Mouse (Mus musculus) G1E (cell line): ENCODE measurements around the gene Calm1. TPM values are rescaled to one million over a fixed set of nuclear protein-coding genes. Genes with fewer than 3 reads are reported as not detected.
A peak's percentile ranks its signal among the peaks of the same experiment; 100 is the strongest.
"Not testable (repeated sequence)": the region's sequence is repeated elsewhere in the genome, so short reads cannot be mapped to it uniquely, and the experiment has no call there.

Experiments
- ATAC-seq: 2 replicates; pipeline ENCODE4 v1.8.0; 2016; ENCODE audit warnings: mild to moderate bottlenecking; ENCODE audit not compliant: insufficient number of reproducible peaks, poor library complexity, low FRiP score, severe bottlenecking; ENCODE audit errors: extremely low read depth
- DNase-seq: peaks from one replicate; pipeline ENCODE4 v3.0.0; 2012; ENCODE audit warnings: low spot score
- H3K27me3 ChIP-seq: 2 replicates; pipeline ENCODE4 v1.6.1; 2012; ENCODE audit warnings: mild to moderate bottlenecking, low read length, inconsistent platforms; ENCODE audit not compliant: insufficient read depth
- H3K36me3 ChIP-seq: replicated peaks from 2 replicates; pipeline ENCODE3; 2012; ENCODE audit warnings: mild to moderate bottlenecking, inconsistent platforms
- H3K4me1 ChIP-seq: 2 replicates; pipeline ENCODE4 v1.6.1; 2012; ENCODE audit warnings: low read depth, low read length, inconsistent platforms, mixed read lengths; ENCODE audit not compliant: insufficient read depth
- H3K4me3 ChIP-seq: 2 replicates; pipeline ENCODE4 v1.5.1; 2012; ENCODE audit warnings: low read depth, mild to moderate bottlenecking, inconsistent platforms, low read length, moderate library complexity, mixed read lengths
- H3K9me3 ChIP-seq: replicated peaks from 2 replicates; pipeline ENCODE4 v1.6.1; 2012; ENCODE audit warnings: inconsistent platforms
- CTCF ChIP-seq: IDR thresholded peaks from 2 replicates; pipeline ENCODE4 v1.5.1; 2012; ENCODE audit warnings: low read depth, low read length, inconsistent platforms, mixed read lengths
- GATA1 ChIP-seq: IDR thresholded peaks from 2 replicates; pipeline ENCODE4 v1.6.1; 2012; ENCODE audit warnings: borderline replicate concordance, low read length, inconsistent platforms, mixed read lengths
- GATA2 ChIP-seq: IDR thresholded peaks from 2 replicates; pipeline ENCODE4 v1.6.1; 2012; ENCODE audit warnings: low read depth, low read length, inconsistent platforms, borderline replicate concordance
- POLR2AphosphoS5 ChIP-seq: IDR thresholded peaks from 2 replicates; pipeline ENCODE4 v1.6.1; 2012; ENCODE audit warnings: low read depth, low read length, inconsistent platforms; ENCODE audit not compliant: insufficient replicate concordance
- TAL1 ChIP-seq: conservative IDR thresholded peaks from 2 replicates; pipeline ENCODE4 v1.6.1; 2012; ENCODE audit warnings: low read depth, low read length, inconsistent platforms, mixed read lengths
- polyA plus RNA-seq: library from polyadenylated mRNA; stranded (reverse); fragments of >175 nt; gene quantifications from 2 replicates; pipeline ENCODE4 v1.2.3, GENCODE M21; 2012
- total RNA-seq, 2 experiments: library from RNA; stranded (forward) in 1 of 2; stranded (reverse) in 1 of 2; fragments of 200-1000 nt in 1 of 2; fragments of >200 nt in 1 of 2; fragmentation: Nextera tagmentation in 1 of 2; gene quantifications; 2 replicates each; pipeline ENCODE4 v1.2.3; 2014 to 2017

The Calm1 gene
- total and polyA plus RNA-seq, 3 experiments: 749 to 1,086 (median 853) TPM

DNA sequence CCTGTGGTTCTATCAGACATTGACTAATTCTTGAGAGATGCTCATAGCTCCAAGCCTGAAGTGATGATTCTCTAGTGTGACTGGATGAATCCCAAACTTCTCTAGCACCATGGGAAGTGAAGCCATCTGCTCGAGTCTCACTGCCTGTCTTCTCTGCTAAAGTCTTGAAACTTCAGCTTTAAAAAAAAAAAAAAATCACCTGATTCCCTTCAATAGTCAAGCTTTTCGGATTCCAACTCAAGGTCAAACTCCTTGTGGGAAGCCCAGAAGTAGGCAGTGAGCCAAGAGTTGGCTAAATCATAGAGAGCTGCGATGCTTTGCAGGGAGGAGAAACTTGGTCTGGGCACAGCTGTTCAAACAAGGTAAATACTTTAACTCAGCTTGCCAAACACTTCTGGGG lies 15.5 kb downstream of the Calm1 start:
- no peak for ATAC-seq
- TF ChIP-seq GATA1 (no peak), CTCF (no peak), POLR2AphosphoS5 (no peak)

DNA sequence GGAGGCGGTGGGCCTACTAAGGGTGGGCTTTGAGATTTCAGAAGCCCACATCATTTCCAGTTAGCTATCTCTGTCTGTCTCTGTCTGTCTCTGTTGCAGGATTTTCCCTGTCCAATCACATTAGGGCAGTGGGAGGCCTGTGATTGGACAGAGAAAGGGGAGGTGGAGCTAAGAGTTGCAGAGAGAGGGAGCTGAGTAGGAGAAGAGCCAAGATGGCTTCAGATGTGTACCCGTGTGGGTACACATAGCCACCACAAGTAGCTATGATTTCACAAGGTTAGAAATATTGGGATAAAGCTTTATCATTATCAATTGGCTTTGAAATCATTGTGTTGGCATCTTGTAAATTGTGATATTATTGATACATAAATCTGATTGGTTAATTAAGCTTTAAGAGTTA lies 17.9 kb downstream of the Calm1 start:
- ATAC-seq, H3K27me3 ChIP-seq, DNase-seq, H3K36me3 ChIP-seq, H3K4me3 ChIP-seq: not testable (repeated sequence)
- H3K9me3 ChIP-seq: peaks cover 16% of the 10 kb centered on the region
- peaks cover 26% of the 10 kb centered on the region for H3K4me1 ChIP-seq

More for the DNA sequence above, 15.5 kb downstream of the Calm1 start:
- no peak for DNase-seq
- H3K27me3 ChIP-seq: no peaks in the 10 kb centered on the region
- H3K9me3 ChIP-seq: peaks cover 16% of the 10 kb centered on the region
- H3K4me3 ChIP-seq: no peak overlapping the region
- peaks cover 36% of the 10 kb centered on the region for H3K4me1 ChIP-seq
- peaks cover 7% of the 10 kb centered on the region for H3K36me3 ChIP-seq

DNA sequence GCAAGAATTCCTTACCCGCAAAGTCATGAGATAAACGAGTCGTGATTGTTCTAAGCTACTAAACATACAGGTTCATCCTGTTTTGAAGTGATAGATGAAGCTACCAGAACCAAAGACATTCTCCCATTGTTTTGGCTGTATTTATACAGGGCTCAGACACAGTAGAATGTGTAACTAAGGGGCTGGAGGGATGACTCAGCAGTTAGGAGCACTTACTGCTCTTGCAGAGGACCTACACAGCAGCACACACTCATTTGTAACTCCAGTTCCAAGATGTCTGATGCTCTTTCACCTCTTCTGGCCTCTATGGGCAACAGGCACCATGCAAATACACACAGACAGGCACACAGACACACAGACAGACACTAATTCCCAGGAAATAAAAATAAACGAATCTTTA lies 20.8 kb downstream of the Calm1 start:
- ATAC-seq: peak; percentile 59
- H3K36me3 ChIP-seq: no peaks in the 10 kb centered on the region

DNA sequence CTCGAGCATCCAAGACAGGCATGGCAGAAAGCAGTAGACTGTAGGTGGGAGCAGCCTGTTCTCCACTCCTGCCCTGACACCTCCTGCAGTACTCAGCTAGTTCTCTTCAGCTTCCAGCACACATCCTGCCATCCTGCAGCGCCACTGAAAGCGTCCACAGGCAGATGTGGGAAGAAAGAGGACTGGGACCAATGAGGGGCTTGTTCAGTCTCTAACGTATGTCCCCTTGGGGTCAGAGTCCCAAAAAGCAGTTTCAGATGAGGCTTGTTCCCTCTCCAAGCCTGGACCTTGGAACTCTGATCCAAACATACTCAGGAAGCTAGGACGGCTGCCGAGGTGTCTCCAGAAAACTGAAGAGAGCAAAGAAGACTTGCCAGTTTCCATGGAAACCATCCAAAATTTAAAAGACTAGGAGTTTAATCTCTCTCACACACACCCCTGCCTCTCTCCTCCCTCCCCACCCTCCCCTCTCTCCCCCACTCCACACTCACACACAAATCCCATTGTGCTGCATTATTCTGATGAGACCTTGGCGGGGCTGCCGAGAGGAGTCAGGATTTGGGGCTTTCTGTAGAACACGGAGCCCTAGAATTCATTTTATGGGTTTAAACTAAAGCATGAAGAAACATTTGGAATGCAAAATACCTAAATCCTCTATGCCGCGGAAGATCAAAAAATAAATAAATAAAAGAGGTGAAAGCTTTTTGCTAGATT lies 22.5 kb downstream of the Calm1 start:
- TF ChIP-seq CTCF (no peak), TAL1 (no peak), GATA2 (no peak), POLR2AphosphoS5 (no peak), GATA1 (no peak)
- Histone ChIP-seq H3K4me1 (peaks cover 15% of the 10 kb centered on the region), H3K27me3 (peaks cover 30% of the 10 kb centered on the region), H3K4me3 (no peak overlapping the region), H3K9me3 (no peaks in the 10 kb centered on the region), H3K36me3 (no peaks in the 10 kb centered on the region)
- DNase-seq (no peak), ATAC-seq (no peak)

More for the DNA sequence above, 20.8 kb downstream of the Calm1 start:
- TF ChIP-seq CTCF: no peak
- no peak for TF ChIP-seq GATA2
- no peak for TF ChIP-seq GATA1
- TF ChIP-seq POLR2AphosphoS5: no peak
- TF ChIP-seq TAL1: no peak
- Histone ChIP-seq H3K9me3 (peaks cover 5% of the 10 kb centered on the region), H3K27me3 (peaks cover 19% of the 10 kb centered on the region), H3K4me1 (peaks cover 15% of the 10 kb centered on the region), H3K4me3 (no peak overlapping the region)
- no peak for DNase-seq

DNA sequence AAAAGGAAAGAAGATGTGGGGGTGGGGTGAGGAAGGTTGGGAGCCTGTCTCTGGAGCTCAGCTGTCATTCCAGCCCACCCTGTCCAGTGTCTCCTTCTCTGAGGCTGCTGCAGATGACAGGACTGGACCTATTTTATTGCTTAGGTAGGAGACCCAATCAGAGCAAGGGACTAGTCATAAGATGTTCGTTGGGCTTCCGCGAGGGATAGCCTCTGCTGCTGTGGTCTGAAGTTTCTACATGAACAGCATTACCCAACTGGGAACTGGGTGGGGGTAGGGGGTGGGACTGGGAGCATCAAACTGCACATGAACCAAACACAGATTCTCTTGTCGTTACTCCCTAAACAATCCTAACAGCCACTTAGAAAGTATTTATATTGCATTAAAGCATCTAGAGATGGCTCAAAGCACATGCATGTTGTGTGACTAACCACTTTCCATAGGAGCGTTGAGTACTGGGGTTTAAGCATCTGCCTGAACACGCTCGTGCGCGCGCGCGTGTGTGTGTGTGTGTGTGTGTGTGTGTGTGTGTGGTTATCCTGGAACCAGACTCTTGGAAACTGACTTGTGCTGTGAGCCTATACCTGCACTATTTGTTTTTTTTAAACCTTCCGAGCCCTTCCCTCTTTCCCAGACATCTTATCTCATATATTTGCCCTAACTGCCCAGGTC lies 23.2 kb downstream of the Calm1 start:
- DNase-seq (no peak), ATAC-seq (no peak)
- H3K27me3 ChIP-seq: peaks cover 35% of the 10 kb centered on the region
- H3K4me1 ChIP-seq: peaks cover 15% of the 10 kb centered on the region
- no peaks in the 10 kb centered on the region for H3K9me3 ChIP-seq
- H3K4me3 ChIP-seq: no peak overlapping the region
- no peaks in the 10 kb centered on the region for H3K36me3 ChIP-seq
- no peak for TF ChIP-seq GATA2
- TF ChIP-seq CTCF: no peak
- TF ChIP-seq GATA1: no peak
- no peak for TF ChIP-seq TAL1
- no peak for TF ChIP-seq POLR2AphosphoS5

DNA sequence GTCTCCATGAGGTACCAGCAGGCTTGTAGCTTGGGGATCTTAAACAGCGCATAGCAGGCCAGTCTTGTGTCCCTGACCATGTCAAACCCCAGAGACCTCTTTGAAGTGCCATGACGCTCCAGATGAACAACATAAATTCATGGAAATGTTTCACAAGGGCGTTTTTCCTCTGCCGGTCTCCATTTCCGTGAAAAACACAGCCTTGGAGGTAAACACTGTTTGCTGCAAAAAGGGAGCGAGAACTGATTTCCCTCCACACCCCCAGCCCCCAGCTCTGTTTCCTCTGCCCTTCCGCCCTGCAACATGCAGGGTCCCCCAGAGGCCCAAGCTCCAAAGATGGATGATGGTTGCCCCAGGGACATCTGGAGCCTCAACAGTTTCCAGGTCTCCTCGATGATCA lies 24.3 kb downstream of the Calm1 start:
- no peak for TF ChIP-seq GATA1
- TF ChIP-seq POLR2AphosphoS5: no peak
- TF ChIP-seq CTCF: no peak
- no peak for TF ChIP-seq TAL1
- no peak for TF ChIP-seq GATA2
- H3K9me3 ChIP-seq: no peaks in the 10 kb centered on the region
- DNase-seq (no peak), ATAC-seq (no peak)
- H3K27me3 ChIP-seq: peaks cover 45% of the 10 kb centered on the region
- peaks cover 15% of the 10 kb centered on the region for H3K4me1 ChIP-seq
- H3K36me3 ChIP-seq: no peaks in the 10 kb centered on the region
- H3K4me3 ChIP-seq: no peak overlapping the region
